Mouse (Mus musculus) brown adipose tissue, adult 24 weeks (tissue): ENCODE results near the gene Dusp27. TPM values are rescaled to one million over a fixed set of nuclear protein-coding genes. Genes with fewer than 3 reads are reported as not detected.
"Not testable (repeated sequence)": the region's sequence is repeated elsewhere in the genome, so short reads cannot be mapped to it uniquely, and the experiment has no call there.

ENCODE experiments used
- H3K27ac ChIP-seq: fragments of 200-500 bp; replicated peaks from 2 replicates; pipeline ENCODE4 v1.5.1; 2012; ENCODE audit warnings: low read depth, mild to moderate bottlenecking, low read length
- H3K4me1 ChIP-seq: fragments of 200-500 bp; 2 replicates; pipeline ENCODE4 v1.6.1; 2012; ENCODE audit warnings: low read length, mixed read lengths; ENCODE audit not compliant: control insufficient read depth, insufficient read depth, insufficient read length
- H3K4me3 ChIP-seq: fragments of 200-500 bp; 2 replicates; pipeline ENCODE4 v1.5.1; 2012; ENCODE audit warnings: low read depth, mild to moderate bottlenecking, low read length, moderate library complexity; ENCODE audit not compliant: insufficient read depth
- polyA plus RNA-seq: library from polyadenylated mRNA; stranded (reverse); fragments of >200 nt; gene quantifications from 2 replicates; pipeline ENCODE4 v1.2.4, GENCODE M21; 2012; ENCODE audit not compliant: missing spikeins, insufficient read depth, insufficient read length

The Dusp27 gene
- polyA plus RNA-seq, 1 experiment = 0.44 TPM

- Histone ChIP-seq H3K4me3 (no peak overlapping the region), H3K4me1 (no peaks in the 10 kb centered on the region), H3K27ac (no peak overlapping the region)
These were observed 25.8 kb upstream of the Dusp27 start for GRCm38 (mm10) chr1:166153351-166154120.

DNA sequence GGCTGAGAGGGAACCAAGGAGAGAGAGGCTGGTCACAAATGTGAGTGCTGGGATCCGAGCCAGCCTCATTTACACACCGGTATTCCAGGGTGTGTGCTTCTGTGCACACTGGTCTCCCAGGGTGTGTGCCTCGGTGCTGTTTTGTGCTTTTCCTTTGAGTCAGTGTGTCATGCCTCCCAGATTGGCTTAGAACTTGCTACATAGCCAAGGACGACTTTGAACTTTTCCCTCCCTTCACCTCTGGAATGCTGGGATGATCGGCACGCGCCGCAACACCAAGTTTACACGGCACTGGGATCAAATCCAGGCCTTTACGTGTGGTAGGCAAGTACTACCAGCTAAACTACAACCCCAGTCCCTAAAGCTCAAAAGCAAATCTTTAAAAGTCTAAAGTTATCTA lies 24.3 kb upstream of the Dusp27 start:
- Histone ChIP-seq H3K4me3 (no peak overlapping the region), H3K4me1 (no peaks in the 10 kb centered on the region), H3K27ac (no peak overlapping the region)

GRCm38 (mm10) chr1:166151341-166151740 lies 23.6 kb upstream of the Dusp27 start:
- Histone ChIP-seq H3K4me1 (no peaks in the 10 kb centered on the region), H3K4me3 (no peak overlapping the region), H3K27ac (no peak overlapping the region)

GRCm38 (mm10) chr1:166150035-166150434 lies 22.3 kb upstream of the Dusp27 start:
- Histone ChIP-seq H3K27ac (no peak overlapping the region), H3K4me3 (no peak overlapping the region), H3K4me1 (no peaks in the 10 kb centered on the region)

- Histone ChIP-seq H3K27ac (no peak overlapping the region), H3K4me1 (no peaks in the 10 kb centered on the region), H3K4me3 (no peak overlapping the region)
These were observed 21.7 kb upstream of the Dusp27 start for GRCm38 (mm10) chr1:166149441-166149840.

DNA sequence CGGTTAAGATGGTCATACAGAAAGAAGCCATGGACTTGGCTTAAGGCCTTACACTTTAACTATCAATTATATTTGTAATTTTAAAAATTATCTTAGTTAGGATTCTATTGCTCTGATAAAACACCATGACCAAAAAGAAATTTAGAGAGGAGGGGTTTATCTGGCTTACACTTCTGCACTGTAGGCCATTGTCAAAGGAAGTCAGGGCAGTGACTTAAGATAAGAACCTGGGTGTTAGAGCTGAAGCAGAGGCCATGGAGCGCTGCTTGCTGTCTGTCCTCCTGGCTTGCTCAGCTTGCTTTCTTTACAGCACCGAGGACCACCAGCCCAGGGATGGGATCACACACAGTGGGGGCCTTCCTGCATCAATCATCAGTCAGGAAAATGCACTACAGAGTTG lies 19.9 kb upstream of the Dusp27 start:
- Histone ChIP-seq H3K4me1 (no peaks in the 10 kb centered on the region), H3K27ac (no peak overlapping the region), H3K4me3 (no peak overlapping the region)

DNA sequence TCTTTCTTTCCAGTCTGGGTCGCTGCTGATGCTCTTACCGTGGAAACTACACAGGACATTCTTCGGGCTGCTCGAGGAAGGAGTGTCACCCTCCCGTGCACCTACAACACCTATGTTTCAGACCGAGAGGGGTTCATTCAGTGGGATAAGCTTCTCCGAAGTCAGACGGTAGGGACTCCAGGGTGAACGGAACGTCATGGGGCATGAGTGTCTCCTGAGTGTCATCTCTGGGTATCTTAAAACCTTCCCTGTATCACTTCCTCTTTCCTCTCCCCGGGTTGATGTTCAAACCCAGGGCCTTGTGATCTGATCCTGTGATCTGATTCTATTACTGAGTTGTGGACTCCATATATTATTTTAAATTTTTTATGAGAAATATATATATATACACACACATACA lies 18.9 kb upstream of the Dusp27 start:
- Histone ChIP-seq H3K4me1 (no peaks in the 10 kb centered on the region), H3K27ac (no peak overlapping the region), H3K4me3 (no peak overlapping the region)

- no peak overlapping the region for H3K27ac ChIP-seq
- H3K4me1 ChIP-seq = peaks cover 3% of the 10 kb centered on the region; the same call in 1 of the 2 replicates
- H3K4me3 ChIP-seq = no peak overlapping the region
These were observed 14.6 kb upstream of the Dusp27 start for GRCm38 (mm10) chr1:166142369-166142768.

- H3K4me1 ChIP-seq, H3K4me3 ChIP-seq, H3K27ac ChIP-seq: not testable (repeated sequence)
These were observed 14.1 kb upstream of the Dusp27 start for GRCm38 (mm10) chr1:166141868-166142267.

GRCm38 (mm10) chr1:166139620-166140184 lies 12.0 kb upstream of the Dusp27 start:
- Histone ChIP-seq H3K4me1 (peaks cover 3% of the 10 kb centered on the region; the same call in 1 of the 2 replicates), H3K27ac (no peak overlapping the region), H3K4me3 (no peak overlapping the region)

- Histone ChIP-seq H3K27ac (no peak overlapping the region), H3K4me3 (no peak overlapping the region), H3K4me1 (peaks cover 3% of the 10 kb centered on the region; the same call in 1 of the 2 replicates)
These were observed 11.4 kb upstream of the Dusp27 start for GRCm38 (mm10) chr1:166139113-166139512.

GRCm38 (mm10) chr1:166138136-166138535 lies 10.4 kb upstream of the Dusp27 start:
- H3K27ac ChIP-seq = peak overlapping the region; percentile 27; the same call in 1 of the 2 replicates
- 0 out of 2 replicates have a peak overlapping the region, but pooled peaks have one; percentile 0 for H3K4me3 ChIP-seq
- peaks cover 3% of the 10 kb centered on the region; the same call in 1 of the 2 replicates for H3K4me1 ChIP-seq

DNA sequence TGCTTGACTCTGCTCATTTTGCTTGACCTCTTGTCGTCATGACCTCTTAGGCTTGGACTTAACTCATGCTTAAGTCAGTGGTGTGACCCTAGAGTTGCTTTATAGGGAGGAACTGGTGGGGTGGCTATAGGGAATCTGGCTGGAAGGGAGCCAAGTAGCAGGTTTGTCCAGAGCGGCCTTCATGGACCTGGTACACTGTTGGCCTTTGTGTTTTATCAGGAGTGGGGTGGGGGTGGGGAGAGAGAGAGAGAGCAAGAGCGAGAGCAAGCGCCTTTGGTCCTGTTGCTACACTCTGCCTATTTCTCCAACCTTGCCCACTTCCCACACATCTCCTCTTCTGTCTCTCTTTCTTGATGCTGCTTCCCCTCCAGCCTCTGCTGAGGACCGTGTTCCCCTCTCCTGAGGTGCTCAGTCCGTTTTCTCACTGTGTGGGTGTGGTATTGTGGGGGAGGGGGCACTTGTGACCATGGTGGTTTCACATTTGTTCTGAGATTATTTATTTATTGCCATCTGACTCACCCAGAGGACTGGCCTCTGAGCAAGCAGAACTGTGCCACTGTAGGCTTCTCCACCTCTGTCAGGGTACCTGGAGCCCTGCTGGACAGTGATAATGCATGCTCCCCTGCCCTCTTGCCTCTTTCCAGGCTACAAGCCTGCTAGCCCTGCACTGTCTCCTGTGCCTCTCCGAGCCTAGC lies 9.7 kb upstream of the Dusp27 start:
- H3K4me1 ChIP-seq = peaks cover 3% of the 10 kb centered on the region; the same call in 1 of the 2 replicates
- no peak overlapping the region for H3K4me3 ChIP-seq
- no peak overlapping the region for H3K27ac ChIP-seq

GRCm38 (mm10) chr1:166135091-166135740 lies 7.5 kb upstream of the Dusp27 start:
- no peak overlapping the region for H3K27ac ChIP-seq
- H3K4me3 ChIP-seq = no peak overlapping the region
- H3K4me1 ChIP-seq = peaks cover 3% of the 10 kb centered on the region; the same call in 1 of the 2 replicates

DNA sequence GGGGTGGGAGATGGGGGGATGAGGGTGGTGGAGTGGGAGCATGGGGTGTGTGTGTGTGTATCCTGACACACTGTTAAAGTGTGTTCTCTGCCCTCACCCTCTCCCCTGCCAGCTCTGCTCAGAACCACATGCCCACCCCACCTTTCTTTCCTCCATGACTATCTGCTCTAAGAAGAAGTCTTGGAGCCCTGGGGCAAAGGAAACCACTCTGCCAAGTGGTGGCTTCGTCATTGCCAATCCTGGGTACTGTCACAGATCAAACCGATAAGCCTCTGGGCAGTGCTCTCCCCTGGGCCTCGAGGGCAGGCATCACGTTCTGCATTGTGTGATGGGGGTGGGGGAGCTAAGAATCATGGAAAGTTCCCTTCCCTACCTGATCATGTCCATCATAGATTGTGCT lies 4.6 kb upstream of the Dusp27 start:
- no peak overlapping the region for H3K4me3 ChIP-seq
- no peaks in the 10 kb centered on the region for H3K4me1 ChIP-seq
- no peak overlapping the region for H3K27ac ChIP-seq
